Mouse (Mus musculus): ENCODE data around the gene Ppip5k2.

Ppip5k2 gene

DNA sequence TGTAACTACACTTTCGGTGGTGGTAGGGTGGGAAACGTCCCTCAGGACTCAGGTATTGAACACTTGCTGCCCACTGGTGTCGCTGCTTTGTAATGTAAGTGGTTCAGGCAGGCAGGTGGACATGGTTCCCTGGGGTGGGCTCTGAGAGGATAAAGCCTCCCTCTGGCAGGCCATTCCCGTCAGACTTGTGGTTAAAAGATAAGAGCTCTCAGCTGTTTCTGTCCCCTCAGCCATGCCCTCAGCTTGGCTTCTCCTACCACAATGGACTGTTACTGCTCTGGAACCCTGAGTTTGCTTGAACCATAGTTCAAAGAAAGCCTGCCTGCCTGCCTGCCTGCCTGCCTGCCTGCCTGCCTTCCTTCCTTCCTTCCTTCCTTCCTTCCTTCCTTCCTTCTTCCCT lies 15.8 kb downstream of the Ppip5k2 start:
- DNase-seq: no peak

GRCm38 (mm10) chr1:97753216-97753615 lies 17.0 kb downstream of the Ppip5k2 start:
- DNase-seq: no peak

- DNase-seq: no peak
These were observed 22.0 kb downstream of the Ppip5k2 start for GRCm38 (mm10) chr1:97748163-97748562.

GRCm38 (mm10) chr1:97746261-97746660 lies 23.9 kb downstream of the Ppip5k2 start:
- no peak for DNase-seq

DNA sequence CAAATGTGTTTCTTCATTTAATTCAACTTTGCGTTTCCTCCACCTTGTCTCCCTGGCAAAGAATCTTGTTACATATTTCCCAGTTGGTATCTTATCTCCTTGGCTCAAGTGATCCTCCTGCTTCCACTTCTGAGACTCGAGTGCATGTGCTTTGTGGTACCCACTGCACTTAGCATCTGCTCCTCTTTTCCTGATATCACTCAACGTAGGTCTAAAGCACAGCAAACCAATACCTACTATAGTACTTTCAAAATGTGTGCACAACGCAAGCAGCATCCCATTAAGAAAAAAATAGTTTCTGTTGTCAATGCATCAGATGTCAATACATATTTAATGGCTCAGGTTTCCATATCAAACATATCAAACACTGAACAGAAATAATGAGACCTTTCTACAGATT lies 24.5 kb downstream of the Ppip5k2 start:
- DNase-seq: no peak

DNA sequence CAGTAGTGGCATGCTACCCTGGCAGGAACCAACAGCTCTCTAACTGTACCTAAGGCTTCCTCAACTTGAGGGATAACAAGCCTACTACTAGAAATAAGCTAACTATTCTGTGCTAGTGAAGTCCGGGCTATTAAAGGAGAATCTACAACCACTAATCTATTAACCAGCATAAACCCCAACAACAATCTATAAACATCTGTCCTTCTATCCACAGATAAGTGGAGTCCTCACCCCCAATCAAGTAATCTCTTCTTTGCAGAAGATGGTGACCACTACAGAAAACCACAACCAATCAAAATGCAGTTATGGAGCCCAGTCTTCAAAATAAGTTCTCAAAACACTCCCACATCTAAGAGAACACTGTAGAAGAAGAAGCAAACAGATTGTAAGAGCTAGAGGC lies 27.1 kb downstream of the Ppip5k2 start:
- no peak for DNase-seq

DNA sequence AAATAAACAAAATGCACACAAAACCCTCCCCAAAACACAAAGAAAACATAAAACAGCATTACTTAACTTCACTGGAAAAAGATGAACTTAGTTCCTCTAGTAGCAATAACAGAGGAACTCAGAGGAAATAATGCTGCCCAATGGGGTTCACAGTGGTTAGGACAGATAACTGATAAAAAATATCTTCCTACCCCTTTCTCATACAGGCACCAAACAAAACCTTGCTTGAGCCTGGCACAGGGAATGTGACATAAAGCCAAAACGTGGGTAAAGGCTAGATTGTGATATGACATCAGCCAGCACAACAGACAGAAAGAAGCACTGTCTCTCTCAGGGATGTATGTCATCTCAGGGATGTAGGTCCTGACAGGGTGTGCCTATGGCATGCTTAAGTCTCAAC lies 40.9 kb downstream of the Ppip5k2 start:
- DNase-seq: no peak

GRCm38 (mm10) chr1:97726730-97727129 lies 43.5 kb downstream of the Ppip5k2 start:
- DNase-seq: no peak

DNA sequence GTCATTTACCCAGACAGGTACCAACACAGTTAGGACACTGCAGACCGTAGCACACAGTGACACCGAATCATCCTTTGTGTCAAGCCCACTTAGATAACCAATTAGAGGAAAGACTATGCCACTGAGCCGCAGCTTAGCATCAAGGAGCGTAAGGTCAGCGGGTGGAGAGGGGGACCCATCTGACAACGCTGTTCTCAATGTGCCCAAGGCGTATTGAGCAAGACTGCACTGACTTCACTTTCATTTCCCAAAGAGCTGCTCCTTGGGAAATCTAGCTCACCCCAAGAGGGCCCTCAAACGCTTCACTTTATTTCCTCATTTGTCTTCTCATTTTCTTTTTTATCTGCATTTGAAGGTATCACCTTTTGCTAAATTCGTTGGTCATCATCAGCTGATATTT lies 51.8 kb downstream of the Ppip5k2 start:
- peak in 1 of 2 experiments; percentile 21 for DNase-seq

GRCm38 (mm10) chr1:97714334-97714868 lies 55.8 kb downstream of the Ppip5k2 start:
- no peak for DNase-seq

DNA sequence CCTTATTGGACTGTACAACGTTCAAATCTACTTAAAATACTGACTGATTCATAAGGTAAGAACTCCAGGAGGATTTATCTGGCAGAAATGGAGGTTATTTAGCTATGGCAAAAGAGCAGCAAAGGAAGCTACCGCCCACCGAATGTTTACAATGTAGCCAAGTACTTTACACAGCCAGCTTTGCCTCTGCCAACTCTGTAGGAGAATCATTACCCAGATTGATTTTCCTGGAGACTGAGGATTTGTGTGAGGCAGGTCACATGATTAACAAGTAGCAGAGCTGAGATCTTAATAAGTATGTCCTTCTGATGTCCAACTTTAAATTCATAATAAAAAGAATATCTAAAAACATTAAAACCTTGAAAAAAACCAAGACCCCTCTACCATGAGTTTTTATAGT lies 59.7 kb downstream of the Ppip5k2 start:
- DNase-seq: no peak

GRCm38 (mm10) chr1:97705389-97705788 lies 64.8 kb downstream of the Ppip5k2 start:
- no peak for DNase-seq

DNA sequence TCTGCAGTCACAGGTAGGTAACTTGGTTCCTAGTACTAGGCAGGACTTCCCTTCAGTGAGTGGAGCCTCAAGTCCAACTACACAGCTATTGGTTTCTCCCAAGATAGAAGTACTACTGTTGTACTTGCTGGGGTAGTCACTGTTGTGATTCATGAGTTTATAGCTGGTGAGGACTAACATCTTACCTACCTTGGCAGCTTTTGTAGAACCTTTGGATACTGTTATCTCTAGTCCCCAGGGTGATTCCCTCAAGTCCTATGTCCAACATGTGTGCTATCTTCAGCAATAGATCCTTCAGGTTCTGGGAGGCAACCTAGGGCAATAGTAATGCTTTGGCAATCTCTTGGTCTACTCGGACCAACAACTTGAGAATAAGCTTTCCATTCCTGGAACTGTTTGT lies 65.6 kb downstream of the Ppip5k2 start:
- no peak for DNase-seq

DNA sequence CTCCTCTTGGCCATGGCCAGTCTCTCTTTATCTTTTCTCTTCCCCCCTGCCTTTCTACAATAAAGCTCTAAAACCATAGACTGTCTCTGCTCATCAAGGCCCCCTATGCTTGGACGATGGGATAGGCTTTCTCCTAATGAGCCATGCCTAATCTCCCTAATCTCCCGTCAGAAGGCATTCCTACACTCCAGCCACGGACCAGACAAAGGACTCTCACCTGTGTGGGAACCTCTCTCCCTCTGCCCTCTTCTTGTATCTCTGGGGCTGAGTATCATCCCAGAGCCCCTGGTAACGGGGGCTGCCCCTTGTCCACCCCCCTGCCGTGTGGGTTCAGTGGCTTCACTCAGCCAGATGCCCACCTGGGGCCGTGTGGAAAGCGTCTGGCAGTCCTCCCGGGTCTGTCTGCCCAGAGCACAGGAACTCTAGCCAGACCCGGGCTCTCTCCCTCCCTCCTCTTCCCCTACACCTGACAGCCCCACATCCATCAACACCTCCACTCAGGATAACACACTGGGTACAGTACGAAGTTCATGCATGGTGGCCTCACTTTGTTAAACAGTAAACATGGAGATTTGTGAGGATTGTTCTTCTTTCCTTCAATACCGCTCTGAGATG lies 71.1 kb downstream of the Ppip5k2 start:
- DNase-seq: no peak

- no peak for DNase-seq
These were observed 72.9 kb downstream of the Ppip5k2 start for GRCm38 (mm10) chr1:97697273-97697672.

- DNase-seq: no peak
These were observed 76.4 kb downstream of the Ppip5k2 start for GRCm38 (mm10) chr1:97693825-97694224.

DNA sequence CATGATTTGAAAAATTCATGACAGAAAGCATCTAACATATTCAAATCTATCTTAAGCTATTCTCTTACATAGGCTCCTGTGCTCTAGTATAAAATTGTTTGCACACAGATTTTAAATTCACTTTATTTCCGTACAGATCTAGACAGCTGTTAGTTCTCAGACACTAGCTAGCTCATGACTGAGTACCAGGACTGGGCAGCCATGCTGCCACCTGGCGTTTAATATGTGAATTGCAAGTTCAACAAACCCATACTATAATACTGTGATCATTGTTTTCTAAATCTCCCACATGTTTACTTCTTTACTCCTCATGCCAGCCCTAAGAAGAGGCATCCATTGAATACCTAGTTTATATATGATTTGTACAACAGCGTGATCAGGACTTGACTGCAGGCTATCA lies 81.5 kb downstream of the Ppip5k2 start:
- peak; percentile 14 to 52 for DNase-seq

DNA sequence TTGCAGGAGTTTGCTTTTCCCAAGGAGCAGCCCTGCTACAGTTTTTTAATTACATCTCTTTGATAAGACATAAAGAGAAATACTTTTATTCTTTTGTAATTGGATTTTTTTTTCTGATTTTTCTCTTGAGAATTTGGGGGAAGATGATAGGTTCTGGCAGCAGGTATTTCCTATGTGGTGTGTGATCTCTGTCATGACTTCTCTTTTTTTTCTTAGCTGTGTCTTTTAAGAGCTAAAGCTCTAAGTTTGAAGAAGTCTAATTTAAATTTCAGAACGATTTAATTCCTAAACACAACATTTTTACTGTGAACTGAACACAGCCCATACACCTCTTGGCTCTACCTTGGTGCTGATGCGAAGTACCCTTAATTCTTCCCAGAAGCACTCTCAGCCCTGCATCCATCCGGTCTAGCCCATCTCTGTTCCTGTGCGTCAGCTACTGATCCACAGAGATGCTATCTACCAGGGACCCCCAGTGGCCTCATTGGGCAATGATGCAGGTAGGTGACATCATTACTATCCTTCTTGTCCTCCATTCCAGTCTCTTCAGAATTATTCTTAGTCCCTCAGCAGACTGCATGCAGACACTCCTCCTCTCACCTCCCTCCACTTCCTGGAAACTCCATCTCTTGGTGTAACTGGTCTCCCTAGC lies 93.6 kb downstream of the Ppip5k2 start:
- DNase-seq: no peak

DNA sequence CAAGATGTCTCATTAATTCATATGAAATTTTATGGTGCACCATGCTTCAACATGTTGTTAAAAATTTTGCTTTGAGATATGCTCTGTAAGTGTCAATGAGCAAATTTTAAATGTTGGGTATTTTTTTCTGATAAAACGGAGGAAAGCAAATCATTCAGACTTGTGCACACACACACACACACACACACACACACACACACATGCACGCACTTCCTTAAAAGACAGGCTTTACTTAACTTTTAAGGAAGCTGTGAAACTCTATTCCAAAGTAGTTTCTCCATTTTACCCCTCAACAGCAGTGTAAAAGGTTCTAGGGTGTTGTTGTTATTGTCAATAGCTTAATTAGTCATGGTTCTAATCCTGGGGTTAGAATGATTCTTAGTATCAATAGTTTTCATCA lies 94.1 kb downstream of the Ppip5k2 start:
- no peak for DNase-seq

DNA sequence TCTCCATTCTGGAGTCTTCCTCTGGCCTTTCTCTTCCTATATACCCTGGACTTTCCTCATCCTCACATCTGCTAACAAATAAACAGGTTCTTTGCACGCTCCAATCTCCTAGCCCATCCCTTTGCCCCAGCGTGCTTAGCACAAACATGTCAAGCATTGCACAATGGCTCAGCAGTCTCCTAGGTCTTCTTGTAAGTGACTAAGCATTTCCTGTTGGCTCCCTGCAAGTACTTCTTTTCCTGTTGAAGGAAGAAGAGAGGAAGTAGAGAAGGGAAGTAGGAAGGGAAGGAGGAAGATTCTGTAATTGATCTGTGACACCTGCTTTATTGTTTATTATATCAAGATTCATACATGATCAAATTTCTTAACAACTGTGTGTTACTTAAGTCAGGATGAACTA lies 97.4 kb downstream of the Ppip5k2 start:
- peak; percentile 12 to 26 for DNase-seq

- no peak for DNase-seq
These were observed 102.9 kb downstream of the Ppip5k2 start for GRCm38 (mm10) chr1:97667288-97667687.

DNA sequence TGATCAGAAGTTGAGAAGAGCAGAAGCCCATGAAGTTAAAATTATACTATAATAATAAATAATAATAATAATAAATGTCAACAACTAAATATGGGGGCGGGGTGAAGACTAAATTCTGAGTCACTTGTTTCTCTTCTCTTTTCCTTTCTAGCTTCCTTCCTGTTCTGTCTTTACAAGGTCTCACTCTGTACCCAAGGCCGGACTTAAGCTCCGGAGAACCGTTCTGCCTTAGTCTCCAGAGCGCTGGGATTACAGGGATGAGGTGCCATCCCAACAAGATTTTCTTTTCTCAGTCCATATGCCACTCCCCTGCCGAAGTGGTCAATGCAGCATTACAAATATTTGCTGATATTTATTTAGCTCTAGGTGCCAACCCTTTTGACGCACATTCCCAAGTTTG lies 107.9 kb downstream of the Ppip5k2 start:
- peak; percentile 8 to 9 for DNase-seq

GRCm38 (mm10) chr1:97661406-97662241 lies 108.6 kb downstream of the Ppip5k2 start, which contains the start of gene D1Ertd622e:
TSS of gene D1Ertd622e (minus strand) at chr1:97662074.
- DNase-seq: peak; percentile 79 to 84
